Mouse (Mus musculus): ENCODE results near the gene Lrsam1. TPM values are rescaled to one million over a fixed set of nuclear protein-coding genes. Genes with fewer than 3 reads are reported as not detected.

Gene Lrsam1
- polyA plus RNA-seq, 1 experiment from 2014 or later = 22.3 TPM

GRCm38 (mm10) chr2:32938741-32939140, 22.7 kb downstream of the Lrsam1 start:
- H3K4me2 ChIP-seq (replicated peaks) = no peak overlapping the region
- H3K36me3 ChIP-seq = peaks cover 68% of the 10 kb centered on the region
- H3K27ac ChIP-seq = no peak overlapping the region
- no peak overlapping the region for H3K9ac ChIP-seq
- H3K4me1 ChIP-seq = no peaks in the 10 kb centered on the region
- 89% methylated on average over 5 of the region's 5 CpGs for WGBS
- ATAC-seq (ENCODE audit: low FRiP score, low read depth) = no peak
- H3K27me3 ChIP-seq (replicated peaks) = no peaks in the 10 kb centered on the region
- H3K9me3 ChIP-seq = no peaks in the 10 kb centered on the region
- H3K4me3 ChIP-seq = no peak overlapping the region

DNA sequence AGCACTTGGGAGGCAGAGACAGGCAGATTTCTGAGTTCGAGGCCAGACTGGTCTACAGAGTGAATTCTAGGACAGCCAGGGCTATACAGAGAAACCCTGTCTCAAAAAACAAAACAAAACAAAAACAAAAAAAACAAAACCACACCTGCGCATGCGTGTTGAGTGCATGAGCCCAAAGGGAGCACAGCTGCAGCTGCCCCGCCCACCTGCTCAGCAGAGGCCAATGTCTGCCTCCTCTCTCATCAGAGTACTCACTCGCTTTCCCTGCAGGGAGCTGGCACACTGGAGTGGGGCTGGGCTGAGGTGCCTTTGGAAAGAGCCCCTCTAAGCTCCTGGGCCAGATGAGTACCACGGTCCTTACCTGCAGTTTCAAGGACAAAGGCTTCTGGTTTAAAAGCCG, 29.7 kb downstream of the Lrsam1 start:
- WGBS = 77% methylated on average over 7 of the region's 7 CpGs
- no peaks in the 10 kb centered on the region for H3K9me3 ChIP-seq
- H3K36me3 ChIP-seq = peaks cover 44% of the 10 kb centered on the region
- no peak overlapping the region for H3K4me2 ChIP-seq (replicated peaks)
- H3K27me3 ChIP-seq (replicated peaks) = no peaks in the 10 kb centered on the region
- ATAC-seq (ENCODE audit: low FRiP score, low read depth) = no peak
- H3K9ac ChIP-seq = no peak overlapping the region
- H3K27ac ChIP-seq = no peak overlapping the region
- H3K4me3 ChIP-seq = no peak overlapping the region
- no peaks in the 10 kb centered on the region for H3K4me1 ChIP-seq

- H3K9me3 ChIP-seq = no peaks in the 10 kb centered on the region
- ATAC-seq (ENCODE audit: low FRiP score, low read depth) = no peak
- H3K9ac ChIP-seq = no peak overlapping the region
- no peak overlapping the region for H3K4me2 ChIP-seq (replicated peaks)
- H3K4me1 ChIP-seq = no peaks in the 10 kb centered on the region
- H3K27me3 ChIP-seq (replicated peaks) = no peaks in the 10 kb centered on the region
- peaks cover 40% of the 10 kb centered on the region for H3K36me3 ChIP-seq
- WGBS = 91% methylated on average over 19 of the region's 19 CpGs
- H3K4me3 ChIP-seq = no peak overlapping the region
- H3K27ac ChIP-seq = no peak overlapping the region
These were observed 32.2 kb downstream of the Lrsam1 start for GRCm38 (mm10) chr2:32928947-32929829.

DNA sequence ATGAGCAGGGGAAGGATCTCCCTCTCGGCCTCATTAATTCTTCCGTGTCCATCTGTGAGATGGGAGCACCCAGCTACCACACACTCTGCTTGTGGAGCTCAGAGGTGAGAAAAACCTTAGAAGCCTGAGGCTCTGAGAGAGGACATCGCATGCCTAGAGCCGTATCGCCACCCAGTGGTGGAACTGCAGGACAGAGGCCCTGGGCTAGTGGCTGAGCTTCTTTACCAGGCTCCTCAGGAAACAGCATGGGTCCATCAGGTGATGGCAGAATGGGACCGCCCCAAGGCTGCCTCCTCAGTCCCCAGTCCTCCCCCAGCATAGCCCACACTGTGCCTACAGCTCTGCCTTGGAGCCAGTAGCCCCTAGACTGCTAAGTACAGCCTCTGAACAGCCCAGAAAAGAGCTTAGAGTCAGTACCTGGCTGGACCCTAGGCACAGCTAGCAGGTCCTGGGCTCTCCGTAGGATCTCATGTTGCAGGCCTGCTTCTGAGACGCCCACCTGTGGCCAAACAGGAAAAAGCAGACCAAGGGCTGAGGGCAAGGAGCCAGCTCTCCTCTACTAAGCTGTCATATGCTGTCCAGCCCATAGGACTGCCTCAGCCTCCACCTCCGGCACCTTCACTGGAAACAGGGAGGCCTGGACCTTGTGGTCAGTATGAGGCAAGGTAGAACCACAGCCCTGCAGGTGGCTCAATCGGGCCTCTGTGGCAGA, 33.0 kb downstream of the Lrsam1 start:
- peak; percentile 35; the same call in 1 of the 2 replicates for ATAC-seq (ENCODE audit: low FRiP score, low read depth)
- no peaks in the 10 kb centered on the region for H3K27me3 ChIP-seq (replicated peaks)
- no peaks in the 10 kb centered on the region for H3K9me3 ChIP-seq
- no peak overlapping the region for H3K27ac ChIP-seq
- H3K4me2 ChIP-seq (replicated peaks) = no peak overlapping the region
- H3K4me3 ChIP-seq = no peak overlapping the region
- no peaks in the 10 kb centered on the region for H3K4me1 ChIP-seq
- peaks cover 40% of the 10 kb centered on the region for H3K36me3 ChIP-seq
- 31% methylated on average over 10 of the region's 10 CpGs for WGBS
- no peak overlapping the region for H3K9ac ChIP-seq

DNA sequence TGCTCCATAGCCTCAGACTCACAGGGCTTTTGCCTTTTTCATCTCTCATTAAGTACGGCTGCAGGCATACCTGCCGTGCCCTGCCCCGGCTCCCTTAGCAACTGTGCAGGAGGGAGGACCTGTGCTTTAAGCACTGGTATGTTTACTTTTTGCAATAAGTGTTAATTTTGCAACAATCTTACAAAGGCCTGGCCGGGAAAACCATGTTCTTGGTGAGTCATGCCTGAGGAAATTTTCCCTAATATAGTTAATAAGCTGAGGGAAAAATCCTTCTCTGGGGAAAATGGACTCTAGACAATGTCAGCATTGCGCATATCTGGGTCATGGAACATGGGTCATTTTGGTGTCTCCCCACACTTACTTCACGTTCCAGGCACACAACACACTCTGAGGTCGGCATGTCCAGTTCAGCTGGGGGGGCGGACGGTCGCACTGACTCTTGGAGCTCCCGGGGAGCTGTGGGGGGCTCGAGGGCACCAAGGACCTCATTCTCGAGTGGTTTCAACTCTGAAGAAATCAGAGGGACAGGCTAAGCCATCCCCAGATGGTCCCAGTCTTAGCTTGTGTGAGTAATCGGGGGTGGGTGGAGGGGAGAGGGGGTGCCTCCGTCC, 33.7 kb downstream of the Lrsam1 start:
- Histone ChIP-seq H3K4me1 (no peaks in the 10 kb centered on the region), H3K36me3 (peaks cover 40% of the 10 kb centered on the region), H3K9ac (no peak overlapping the region), H3K27me3 (replicated peaks) (no peaks in the 10 kb centered on the region), H3K4me2 (replicated peaks) (no peak overlapping the region), H3K27ac (no peak overlapping the region), H3K9me3 (no peaks in the 10 kb centered on the region), H3K4me3 (no peak overlapping the region)
- ATAC-seq (ENCODE audit: low FRiP score, low read depth) = no peak
- 83% methylated on average over 15 of the region's 15 CpGs for WGBS

DNA sequence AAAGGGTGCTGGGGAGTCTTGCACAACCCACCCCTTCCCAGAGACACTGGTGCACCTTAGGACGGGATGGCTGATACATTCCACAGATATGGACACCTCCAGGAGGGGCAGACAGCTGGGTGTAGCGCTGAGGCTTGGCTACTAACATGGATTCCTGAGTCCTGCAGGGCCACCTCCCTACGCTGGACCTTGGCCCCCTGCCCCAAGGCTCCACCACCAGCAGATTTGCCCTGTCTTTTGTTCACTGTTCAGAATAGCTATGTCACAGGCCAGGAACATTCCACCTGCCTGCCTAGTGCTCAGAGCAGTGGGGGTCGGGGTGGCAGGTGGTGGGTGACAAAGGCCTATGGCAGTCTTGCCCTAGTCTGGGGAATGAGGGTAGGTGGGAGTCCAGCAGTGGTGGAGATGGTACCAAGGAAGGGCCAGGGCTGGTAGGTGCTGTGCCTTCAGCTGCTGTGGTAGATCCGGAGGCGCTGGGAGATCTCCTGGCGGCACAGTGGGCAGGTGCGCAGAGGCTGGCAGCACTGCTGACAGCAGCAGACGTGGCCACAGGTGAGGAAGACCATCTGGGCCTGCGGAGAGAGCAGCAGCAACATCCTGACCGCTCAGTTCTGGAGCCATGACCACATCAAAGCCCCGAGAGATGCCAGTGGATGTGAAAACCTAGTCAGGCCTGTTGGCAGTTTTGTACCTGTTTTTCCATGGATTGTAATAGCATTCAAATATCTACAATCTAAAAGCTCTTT, 34.9 kb downstream of the Lrsam1 start:
- Histone ChIP-seq H3K4me1 (no peaks in the 10 kb centered on the region), H3K9ac (no peak overlapping the region), H3K4me2 (replicated peaks) (no peak overlapping the region), H3K27me3 (replicated peaks) (no peaks in the 10 kb centered on the region), H3K4me3 (no peak overlapping the region), H3K9me3 (no peaks in the 10 kb centered on the region), H3K36me3 (peaks cover 51% of the 10 kb centered on the region), H3K27ac (no peak overlapping the region)
- 92% methylated on average over 12 of the region's 12 CpGs for WGBS
- no peak for ATAC-seq (ENCODE audit: low FRiP score, low read depth)

GRCm38 (mm10) chr2:32924306-32924844, 37.0 kb downstream of the Lrsam1 start:
- Histone ChIP-seq H3K27me3 (replicated peaks) (no peaks in the 10 kb centered on the region), H3K4me3 (no peak overlapping the region), H3K36me3 (peaks cover 64% of the 10 kb centered on the region), H3K4me1 (no peaks in the 10 kb centered on the region), H3K27ac (no peak overlapping the region), H3K9me3 (no peaks in the 10 kb centered on the region), H3K9ac (no peak overlapping the region), H3K4me2 (replicated peaks) (no peak overlapping the region)
- ATAC-seq (ENCODE audit: low FRiP score, low read depth) = no peak
- WGBS = 75% methylated on average over 10 of the region's 10 CpGs

DNA sequence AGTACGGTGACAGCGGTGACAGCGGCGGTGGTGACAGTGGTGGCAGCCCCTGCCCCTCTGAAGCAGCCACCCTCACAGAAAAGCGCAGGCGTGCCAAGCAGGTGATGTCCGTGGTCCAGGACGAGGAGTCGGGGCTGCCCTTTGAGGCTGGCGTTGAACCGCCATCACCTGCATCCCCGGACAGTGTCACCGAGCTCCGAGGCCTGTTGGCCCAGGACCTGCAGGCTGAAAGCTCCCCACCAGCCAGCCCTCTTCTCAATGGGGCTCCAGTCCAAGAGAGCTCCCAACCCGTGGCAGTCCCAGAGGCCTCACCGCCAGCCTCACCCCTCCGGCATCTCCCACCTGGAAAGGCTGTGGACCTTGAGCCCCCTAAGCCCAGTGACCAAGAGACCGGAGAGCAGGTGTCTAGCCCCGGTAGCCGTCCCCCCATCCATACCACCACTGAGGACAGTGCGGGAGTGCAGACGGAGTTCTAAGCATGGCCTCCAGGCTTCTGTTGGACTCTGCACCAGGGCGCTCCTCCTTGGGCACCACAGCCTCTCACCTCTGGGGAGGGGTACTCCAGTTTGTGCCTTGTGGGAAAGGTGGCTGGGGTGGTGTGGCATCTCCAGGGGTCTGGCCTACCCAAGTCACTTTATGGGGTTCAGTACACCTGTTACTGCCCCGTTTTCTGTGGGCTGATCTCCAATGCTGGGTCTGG, 37.7 kb downstream of the Lrsam1 start:
- H3K4me2 ChIP-seq (replicated peaks) = no peak overlapping the region
- no peak overlapping the region for H3K4me3 ChIP-seq
- H3K9me3 ChIP-seq = no peaks in the 10 kb centered on the region
- ATAC-seq (ENCODE audit: low FRiP score, low read depth) = no peak
- no peaks in the 10 kb centered on the region for H3K27me3 ChIP-seq (replicated peaks)
- H3K4me1 ChIP-seq = no peaks in the 10 kb centered on the region
- no peak overlapping the region for H3K27ac ChIP-seq
- 93% methylated on average over 24 of the region's 24 CpGs for WGBS
- peaks cover 67% of the 10 kb centered on the region for H3K36me3 ChIP-seq
- H3K9ac ChIP-seq = no peak overlapping the region

- peaks cover 71% of the 10 kb centered on the region for H3K36me3 ChIP-seq
- no peak for ATAC-seq (ENCODE audit: low FRiP score, low read depth)
- WGBS = 89% methylated on average over 13 of the region's 13 CpGs
These were observed 38.9 kb downstream of the Lrsam1 start for GRCm38 (mm10) chr2:32922564-32922963.

DNA sequence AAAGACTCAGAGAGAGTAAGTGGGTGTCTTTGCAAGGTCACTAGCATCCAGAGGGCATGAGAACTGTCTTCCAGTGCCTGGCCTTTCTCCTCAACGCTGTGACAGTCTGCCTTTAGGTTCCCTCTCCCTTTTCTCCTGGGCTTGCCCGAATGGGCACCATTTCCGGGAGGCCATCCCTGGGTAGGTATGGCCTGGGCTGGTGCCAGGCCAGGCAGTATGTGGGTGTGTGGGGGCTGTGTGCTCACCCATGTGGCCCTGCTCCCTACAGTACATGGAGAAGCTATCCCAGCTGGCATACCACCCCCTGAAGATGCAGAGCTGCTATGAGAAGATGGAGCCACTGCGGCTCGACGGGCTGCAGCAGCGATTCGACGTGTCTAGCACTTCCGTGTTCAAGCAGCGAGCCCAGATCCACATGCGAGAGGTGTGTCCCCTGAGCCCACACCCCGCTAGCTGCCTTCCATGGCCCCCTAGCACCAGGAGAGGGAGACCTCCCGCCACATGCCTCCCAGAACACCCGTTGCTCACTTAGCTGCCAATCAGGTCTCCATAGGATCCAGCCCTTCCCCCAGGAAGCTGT, 39.5 kb downstream of the Lrsam1 start:
- no peaks in the 10 kb centered on the region for H3K9me3 ChIP-seq
- 90% methylated on average over 15 of the region's 15 CpGs for WGBS
- no peak overlapping the region for H3K27ac ChIP-seq
- H3K9ac ChIP-seq = no peak overlapping the region
- H3K4me3 ChIP-seq = no peak overlapping the region
- ATAC-seq (ENCODE audit: low FRiP score, low read depth) = no peak
- H3K4me2 ChIP-seq (replicated peaks) = no peak overlapping the region
- peaks cover 69% of the 10 kb centered on the region for H3K36me3 ChIP-seq
- H3K27me3 ChIP-seq (replicated peaks) = no peaks in the 10 kb centered on the region
- H3K4me1 ChIP-seq = no peaks in the 10 kb centered on the region

More at GRCm38 (mm10) chr2:32922564-32922963, 38.9 kb downstream of the Lrsam1 start:
- H3K9ac ChIP-seq = no peak overlapping the region
- no peak overlapping the region for H3K27ac ChIP-seq
- H3K27me3 ChIP-seq (replicated peaks) = no peaks in the 10 kb centered on the region
- H3K4me3 ChIP-seq = no peak overlapping the region
- no peaks in the 10 kb centered on the region for H3K9me3 ChIP-seq
- no peak overlapping the region for H3K4me2 ChIP-seq (replicated peaks)
- H3K4me1 ChIP-seq = no peaks in the 10 kb centered on the region

GRCm38 (mm10) chr2:32921235-32921634, 40.2 kb downstream of the Lrsam1 start:
- no peak for ATAC-seq (ENCODE audit: low FRiP score, low read depth)
- whole genome bisulfite sequencing = 85% methylated on average over 7 of the region's 7 CpGs
- H3K27me3 ChIP-seq (replicated peaks) = no peaks in the 10 kb centered on the region
- no peak overlapping the region for H3K27ac ChIP-seq
- no peak overlapping the region for H3K4me3 ChIP-seq
- no peaks in the 10 kb centered on the region for H3K4me1 ChIP-seq
- no peak overlapping the region for H3K4me2 ChIP-seq (replicated peaks)
- H3K9ac ChIP-seq = no peak overlapping the region
- H3K36me3 ChIP-seq = peaks cover 64% of the 10 kb centered on the region
- H3K9me3 ChIP-seq = no peaks in the 10 kb centered on the region
